Mouse (Mus musculus) left cerebral cortex, postnatal 25 days (tissue): ENCODE results near the gene Rxrg. TPM values are rescaled to one million over a fixed set of nuclear protein-coding genes. Genes with fewer than 3 reads are reported as not detected.
A peak's percentile ranks its signal among the peaks of the same experiment; 100 is the strongest.

ENCODE experiments used
- DNase-seq, 2 experiments: peaks; one replicate each; pipeline ENCODE4 v3.0.0; 2022; ENCODE audit warnings: low spot score in 2 of 2, mixed read lengths in 1 of 2
- intact Hi-C: fragments of 180-260 bp; cut with DNase I; formaldehyde crosslinking; loops from one replicate; pipeline ENCODE4 v1.15.1; 2025
- total RNA-seq, 2 experiments: library from RNA; stranded (reverse); gene quantifications; 2 replicates each; pipeline ENCODE4 v1.2.3; 2021

Gene Rxrg
- total RNA-seq: 10 to 100 TPM in 1 of 2 experiments, 1 to 10 TPM in 1; 7.9 to 19.3 TPM

DNA sequence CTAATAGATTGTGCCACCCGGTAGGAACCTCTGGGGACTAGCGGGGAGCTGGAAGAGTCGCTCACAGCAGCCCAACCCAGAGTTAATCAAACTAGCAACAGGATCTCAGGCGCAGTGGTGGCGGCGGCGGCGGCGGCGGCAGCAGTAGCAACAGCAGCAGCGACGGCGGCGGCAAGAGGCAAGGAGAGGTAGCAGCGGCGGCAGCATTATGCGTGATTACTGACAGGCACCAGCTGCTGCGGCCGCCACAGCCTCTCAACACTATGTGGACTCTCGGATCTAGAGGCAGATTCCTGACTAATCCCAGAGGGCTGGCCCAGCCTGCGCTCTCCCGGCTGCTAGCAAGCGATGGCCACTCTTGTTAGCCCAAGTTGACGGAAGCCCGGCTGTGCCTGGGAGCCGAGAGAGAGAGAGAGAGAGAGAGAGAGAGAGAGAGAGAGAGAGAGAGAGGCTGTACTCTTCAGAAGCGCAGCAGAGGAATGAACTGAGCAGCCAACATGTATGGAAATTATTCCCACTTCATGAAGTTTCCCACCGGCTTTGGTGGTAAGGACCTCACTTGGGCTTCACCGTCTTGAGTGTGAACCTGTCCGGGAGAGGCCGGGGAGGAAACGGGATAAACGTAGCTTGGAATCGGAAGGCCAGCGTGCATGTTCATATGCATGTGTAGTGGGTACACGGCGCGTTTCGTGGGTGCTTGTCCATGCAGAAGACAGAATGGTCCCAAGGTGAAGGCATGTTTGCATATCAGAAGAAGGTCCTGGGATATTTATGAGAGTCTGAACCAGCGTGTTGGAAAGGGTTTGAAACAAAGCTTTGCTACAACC, at the start of gene Rxrg:
Rxrg (plus strand) TSS at position 130 of the 827 bp plus-strand sequence.
- intact Hi-C loops: no loop called here
- peak; percentile 56 to 76 for DNase-seq

DNA sequence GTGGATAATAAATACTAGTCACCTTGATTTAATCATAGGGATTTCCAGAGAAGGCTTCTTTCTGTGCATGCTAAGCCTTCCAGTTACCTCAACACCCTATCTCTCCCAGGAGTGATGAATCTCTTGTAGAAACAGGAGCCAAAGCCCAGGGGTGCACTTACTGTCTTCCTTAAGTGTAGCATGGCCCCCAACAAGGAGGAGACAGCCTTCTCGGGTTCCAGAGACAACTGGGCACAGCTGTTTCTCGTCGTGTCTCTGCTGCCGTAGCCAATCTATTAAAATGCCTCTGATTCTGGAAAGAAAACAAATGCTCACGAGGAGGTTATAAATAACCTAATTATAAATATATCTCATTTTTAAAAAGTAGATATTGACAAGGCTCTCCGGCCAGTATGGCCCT, 48.9 kb upstream of the Rxrg start:
- intact Hi-C loops: no loop called here

DNA sequence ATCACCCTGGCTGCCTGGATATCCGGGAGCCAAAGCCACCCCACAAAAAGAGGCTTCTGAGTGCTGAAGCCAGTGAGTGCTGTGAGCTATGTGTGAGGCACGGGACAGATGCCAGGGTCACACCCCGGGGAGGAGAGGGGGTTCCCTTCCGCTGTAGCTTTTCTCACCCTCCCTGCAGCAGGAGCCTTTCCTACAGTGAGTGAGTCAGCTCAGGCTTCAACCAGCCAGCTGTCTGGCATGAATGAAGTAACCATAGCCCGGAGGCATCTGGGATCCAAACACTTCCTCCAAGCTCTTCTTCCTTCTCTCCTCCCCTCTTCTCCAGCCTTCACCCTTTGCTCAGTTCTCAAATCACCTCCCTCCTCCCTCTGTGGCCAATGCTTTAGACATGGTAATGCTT, 46.6 kb upstream of the Rxrg start:
- peak; percentile 30 to 69 for DNase-seq
- intact Hi-C loops: no loop called here

More for the DNA sequence above, 48.9 kb upstream of the Rxrg start:
- no peak for DNase-seq

DNA sequence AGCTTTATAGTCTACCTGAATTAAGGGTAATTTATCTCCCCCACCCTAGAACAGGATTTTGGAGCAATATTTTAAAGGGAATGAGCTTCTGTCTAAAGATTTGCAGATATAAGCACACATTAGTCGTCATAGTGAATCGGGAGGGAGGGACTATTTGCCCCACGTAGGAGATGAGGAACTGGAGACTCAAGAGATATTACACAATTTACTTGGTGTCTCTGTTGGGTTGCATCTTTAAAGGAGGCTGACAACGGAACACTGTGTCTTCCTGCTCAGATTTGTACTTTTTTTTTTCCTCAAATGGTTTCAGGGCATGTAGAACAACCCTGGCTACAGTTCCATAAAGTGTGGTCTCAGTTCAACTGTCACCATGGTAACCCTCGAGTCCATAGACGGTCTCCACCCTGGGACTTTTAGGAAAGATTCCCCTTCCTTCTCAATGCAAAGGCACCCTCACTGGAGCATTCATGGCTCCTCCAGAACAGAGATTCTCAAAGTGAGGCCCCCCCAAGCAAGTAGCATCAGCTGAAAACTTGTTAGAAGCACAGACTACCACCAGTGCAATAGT, 44.1 kb upstream of the Rxrg start:
- DNase-seq: no peak
- intact Hi-C loops: no loop called here

- intact Hi-C loops: no loop called here
Measured at GRCm38 (mm10) chr1:167566571-167566970, 31.6 kb upstream of the Rxrg start.

DNA sequence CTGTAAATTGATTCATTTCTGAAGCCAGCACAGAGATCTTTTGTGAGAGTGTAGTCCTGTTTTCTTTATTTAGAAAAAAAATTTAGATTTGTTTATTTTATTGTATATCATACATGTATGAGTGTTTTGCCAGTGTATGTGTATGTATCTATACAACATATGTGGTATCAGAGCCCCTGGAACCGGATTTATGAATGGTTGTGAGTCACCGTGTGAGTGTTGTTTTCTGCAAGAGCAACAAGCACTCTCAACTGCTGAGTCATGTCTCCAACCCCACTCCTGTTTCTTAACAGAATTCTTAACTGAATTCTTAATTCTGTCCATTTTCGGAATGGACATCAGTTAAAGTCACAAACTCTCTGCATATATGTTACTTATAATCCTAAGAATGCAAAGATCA, 19.1 kb upstream of the Rxrg start:
- intact Hi-C loops: no loop called here
- no peak for DNase-seq

More at GRCm38 (mm10) chr1:167566571-167566970, 31.6 kb upstream of the Rxrg start:
- no peak for DNase-seq

GRCm38 (mm10) chr1:167583195-167583594, 15.0 kb upstream of the Rxrg start:
- no peak for DNase-seq
- intact Hi-C loops: no loop called here

GRCm38 (mm10) chr1:167583888-167584287, 14.3 kb upstream of the Rxrg start:
- DNase-seq: peak; percentile 22 to 26

GRCm38 (mm10) chr1:167588747-167589558, 9.2 kb upstream of the Rxrg start:
- intact Hi-C loops: no loop called here
- peak in 1 of 2 experiments; percentile 16 for DNase-seq

More at GRCm38 (mm10) chr1:167583888-167584287, 14.3 kb upstream of the Rxrg start:
- intact Hi-C loops: no loop called here

DNA sequence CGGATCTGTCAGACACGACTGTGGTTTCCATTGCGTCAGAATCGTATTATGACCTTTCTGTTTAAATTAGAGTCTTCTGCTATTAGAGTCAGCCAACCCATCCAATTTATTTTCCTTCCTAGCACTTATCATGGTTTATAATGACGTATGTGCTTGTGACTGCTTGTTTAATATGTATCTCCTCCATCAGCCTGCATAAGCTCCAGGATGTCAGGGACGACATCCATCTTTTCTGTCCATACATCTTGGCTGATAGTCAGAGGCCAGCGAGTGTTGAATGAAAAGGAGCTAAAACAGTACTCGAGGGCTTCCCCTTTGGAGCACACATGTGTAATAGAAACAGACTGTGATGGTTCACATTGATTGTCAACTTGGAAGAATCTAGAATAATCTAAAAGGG, 6.0 kb upstream of the Rxrg start:
- intact Hi-C loops: no loop called here
- no peak for DNase-seq

DNA sequence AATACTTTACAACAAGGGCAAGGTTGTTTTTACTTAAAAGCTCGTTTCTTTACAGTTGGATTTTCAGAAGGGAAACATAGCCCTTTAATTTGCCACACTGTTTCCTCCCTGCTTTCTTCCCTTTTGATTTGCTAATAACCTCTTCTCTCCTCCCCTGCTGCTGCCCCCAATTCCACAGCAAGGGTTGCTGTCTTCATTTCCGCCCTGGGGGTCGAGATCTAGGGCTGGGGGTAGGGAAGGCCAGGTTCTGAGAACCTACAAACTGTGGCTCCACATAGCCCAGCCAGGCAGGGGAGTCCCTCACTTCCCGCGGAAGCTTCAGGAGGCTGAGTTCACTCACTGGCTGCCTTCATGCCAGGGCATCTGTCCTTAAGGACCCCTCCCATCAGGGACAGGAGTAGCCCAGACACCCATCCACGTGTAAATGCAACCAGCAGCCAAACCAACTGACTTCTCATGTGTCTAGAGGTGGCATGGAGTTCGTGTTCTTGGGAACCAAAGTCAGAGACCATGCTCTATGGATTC, 1.1 kb downstream of the Rxrg start:
- intact Hi-C loops: no loop called here
- no peak for DNase-seq

DNA sequence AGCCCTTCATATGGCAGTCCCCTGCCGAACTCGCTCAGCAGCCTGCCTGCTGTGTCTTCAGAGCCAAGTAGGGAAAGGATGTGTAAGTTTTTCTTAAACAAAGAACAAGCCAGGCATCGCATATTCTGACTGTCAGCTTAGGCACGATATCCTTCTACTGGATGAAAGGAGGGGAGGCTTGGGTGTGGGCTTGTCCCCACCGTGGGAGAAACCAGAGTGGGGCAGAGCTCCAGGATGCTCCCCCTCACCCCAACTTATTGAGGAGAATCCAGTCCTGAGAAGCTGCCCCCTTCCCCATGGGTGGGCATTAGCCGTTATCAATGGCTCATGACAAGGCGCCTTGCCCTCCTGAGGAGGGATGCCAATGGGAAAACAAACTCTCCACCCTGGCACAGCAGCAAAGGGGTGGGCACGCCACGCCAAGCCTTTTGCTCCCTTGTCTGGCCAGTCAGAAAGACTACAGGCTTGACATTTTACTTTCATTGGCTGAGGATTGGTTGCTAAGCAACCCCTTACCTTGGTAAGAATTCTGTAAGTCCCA, 10.1 kb downstream of the Rxrg start:
- intact Hi-C loops: no loop called here

GRCm38 (mm10) chr1:167617131-167617530, 18.9 kb downstream of the Rxrg start:
- no peak for DNase-seq
- intact Hi-C loops: no loop called here

More for the DNA sequence above, 10.1 kb downstream of the Rxrg start:
- DNase-seq: peak; percentile 39 to 70

- intact Hi-C loops: no loop called here
Measured at GRCm38 (mm10) chr1:167617995-167618489, 19.9 kb downstream of the Rxrg start.

DNA sequence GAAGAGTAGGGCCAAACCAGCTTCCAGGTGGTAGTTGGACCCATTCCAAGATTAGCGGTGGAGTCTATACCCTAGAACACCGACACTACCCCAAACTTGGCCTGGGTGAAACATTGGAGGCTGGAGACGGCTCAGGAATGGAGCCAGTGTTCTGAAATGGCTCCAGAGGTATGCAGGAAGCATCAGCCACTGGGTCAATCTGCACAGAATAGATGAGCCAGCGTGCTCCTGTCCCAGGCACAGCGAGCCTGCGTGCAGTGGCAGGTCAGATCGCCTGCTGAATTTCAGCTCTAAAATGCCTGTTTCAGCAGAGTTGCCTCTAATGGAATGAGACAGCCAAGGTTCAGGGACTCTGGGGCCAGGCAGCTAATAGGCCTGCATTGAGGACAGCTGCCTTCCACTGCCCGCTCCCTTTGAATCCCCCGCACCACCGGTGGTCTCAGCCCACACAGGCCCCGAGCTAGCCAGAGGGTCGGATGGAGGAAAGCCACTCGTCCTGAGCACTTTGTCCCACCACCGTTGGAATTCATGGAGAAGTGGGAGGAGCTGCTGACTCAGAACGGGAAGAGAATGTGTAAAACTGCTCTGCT, 22.1 kb downstream of the Rxrg start:
- intact Hi-C loops: no loop called here
- DNase-seq: no peak

More at GRCm38 (mm10) chr1:167617995-167618489, 19.9 kb downstream of the Rxrg start:
- DNase-seq: peak in 1 of 2 experiments; percentile 18

GRCm38 (mm10) chr1:167625098-167625497, 26.9 kb downstream of the Rxrg start:
- intact Hi-C loops: no loop called here
- DNase-seq: no peak

GRCm38 (mm10) chr1:167631765-167632164, 33.6 kb downstream of the Rxrg start:
- no peak for DNase-seq
- intact Hi-C loops: loop anchor here (10.0 kb wide), 1 partner anchor 397 kb away; no protein-coding TSS in a partner anchor

DNA sequence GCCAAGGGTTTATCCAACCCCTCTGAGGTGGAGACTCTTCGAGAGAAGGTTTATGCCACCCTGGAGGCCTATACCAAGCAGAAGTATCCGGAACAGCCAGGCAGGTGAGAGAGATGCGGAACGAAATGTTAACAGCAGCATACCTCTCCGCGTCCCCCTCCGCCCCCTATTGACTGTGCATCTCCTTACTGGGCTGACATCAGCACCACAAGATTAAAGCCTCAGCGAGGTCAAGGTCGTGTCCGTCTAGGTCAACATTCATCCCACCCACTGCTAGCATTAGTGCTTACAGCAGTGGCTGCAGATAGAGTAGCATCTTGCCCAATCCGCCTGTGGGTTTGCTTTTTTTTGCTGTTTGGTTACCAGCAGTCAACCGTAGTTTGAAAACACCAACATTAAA, 37.5 kb downstream of the Rxrg start:
- DNase-seq: no peak
- intact Hi-C loops: loop anchor here (10.0 kb wide), 1 partner anchor 401 kb away; no protein-coding TSS in a partner anchor

DNA sequence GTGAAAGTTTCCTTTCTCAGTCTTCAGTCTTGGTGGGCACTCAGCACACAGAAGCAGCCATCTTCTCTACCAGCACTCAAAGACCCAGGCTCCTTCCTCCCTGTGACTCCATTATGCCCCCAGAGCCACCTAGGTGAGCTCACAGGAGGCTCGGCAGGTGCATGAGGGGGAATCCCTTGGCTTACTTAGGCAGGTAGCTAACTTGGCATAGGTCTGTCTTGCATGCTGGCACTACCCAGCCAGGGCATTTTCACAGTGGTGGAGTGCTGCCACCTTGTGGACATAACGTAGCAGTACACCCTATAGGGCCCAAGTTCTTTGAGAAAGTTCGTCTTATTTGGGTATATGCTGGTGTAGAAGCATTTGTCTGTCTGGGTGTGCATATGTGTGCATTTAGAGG, 38.8 kb downstream of the Rxrg start:
- peak; percentile 76 to 85 for DNase-seq
- intact Hi-C loops: loop anchor here (1.0 to 10.0 kb wide), 3 partner anchors 222 to 402 kb away; no protein-coding TSS in a partner anchor
